Mouse (Mus musculus): ENCODE results near the gene Adad1. TPM values are rescaled to one million over a fixed set of nuclear protein-coding genes. Genes with fewer than 3 reads are reported as not detected.

The Adad1 gene
- polyA plus RNA-seq, 1 experiment from 2014 or later, result 0.33 TPM

DNA sequence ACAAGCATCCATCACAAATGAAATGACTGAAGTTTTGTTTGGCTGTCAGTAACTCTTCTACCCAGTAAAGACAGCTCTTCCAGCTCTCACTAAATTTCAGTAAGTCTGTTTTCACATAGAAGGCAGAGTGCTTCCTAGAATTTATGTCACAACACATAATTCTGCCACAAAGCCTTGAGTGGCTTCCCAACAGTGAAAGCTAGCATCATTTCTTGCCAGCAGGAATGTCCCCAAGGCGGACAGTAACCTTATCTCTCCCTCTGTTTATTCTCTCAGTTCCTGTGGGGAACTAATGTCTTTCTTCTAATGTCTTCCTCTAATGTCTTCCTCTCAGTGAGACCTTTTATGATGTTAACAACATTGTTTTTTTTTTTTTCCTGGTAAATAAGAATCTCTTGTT is 81.7 kb downstream of the Adad1 start:
- 16% methylated on average over 1 of the region's 1 CpGs for WGBS
- no peak for TF ChIP-seq CTCF (IDR thresholded peaks at IDR 0.05; ENCODE audit: low read depth)
- H3K36me3 ChIP-seq (ENCODE audit: insufficient read depth), result no peaks in the 10 kb centered on the region
- no peak overlapping the region for H3K9ac ChIP-seq
- no peak overlapping the region for H3K27ac ChIP-seq (ENCODE audit: low read depth)
- H3K9me3 ChIP-seq (ENCODE audit: low read depth, low read length), result no peaks in the 10 kb centered on the region
- peak; percentile 31; the same call in 1 of the 2 replicates for ATAC-seq (ENCODE audit: insufficient read depth)
- no peaks in the 10 kb centered on the region for H3K4me1 ChIP-seq (ENCODE audit: insufficient read depth)
- H3K27me3 ChIP-seq (ENCODE audit: insufficient read depth, low read length), result no peaks in the 10 kb centered on the region
- DNase-seq, result peak; percentile 67
- H3K4me2 ChIP-seq, result no peak overlapping the region
- H3K4me3 ChIP-seq (ENCODE audit: low read depth, low read length), result no peak overlapping the region

DNA sequence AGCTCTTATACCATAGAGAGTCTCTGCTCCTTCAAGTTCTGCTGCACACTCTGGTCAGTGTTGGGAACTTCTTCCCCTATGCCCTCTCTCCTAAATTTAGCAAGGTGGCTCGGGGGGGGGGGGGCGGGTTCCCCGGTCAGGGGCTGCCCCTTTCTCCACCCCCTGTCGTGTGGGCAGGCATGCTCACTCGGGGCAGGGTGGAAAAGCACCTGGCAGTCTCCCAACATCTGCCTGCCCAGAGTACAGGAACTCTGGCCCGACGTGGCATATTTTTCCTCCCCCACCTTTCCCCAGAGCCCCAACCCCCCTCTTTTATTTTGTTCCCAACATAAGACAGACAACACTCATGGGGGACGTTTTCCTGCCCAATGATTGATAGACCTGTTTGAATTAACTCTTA is 83.1 kb downstream of the Adad1 start:
- Histone ChIP-seq H3K4me2 (no peak overlapping the region), H3K9ac (no peak overlapping the region), H3K27me3 (ENCODE audit: insufficient read depth, low read length) (no peaks in the 10 kb centered on the region), H3K4me1 (ENCODE audit: insufficient read depth) (no peaks in the 10 kb centered on the region), H3K27ac (ENCODE audit: low read depth) (no peak overlapping the region), H3K9me3 (ENCODE audit: low read depth, low read length) (no peaks in the 10 kb centered on the region), H3K4me3 (ENCODE audit: low read depth, low read length) (no peak overlapping the region), H3K36me3 (ENCODE audit: insufficient read depth) (no peaks in the 10 kb centered on the region)
- 16% methylated on average over 8 of the region's 8 CpGs for WGBS
- ATAC-seq (ENCODE audit: insufficient read depth) (no peak), DNase-seq (no peak)
- no peak for TF ChIP-seq CTCF (IDR thresholded peaks at IDR 0.05; ENCODE audit: low read depth)

DNA sequence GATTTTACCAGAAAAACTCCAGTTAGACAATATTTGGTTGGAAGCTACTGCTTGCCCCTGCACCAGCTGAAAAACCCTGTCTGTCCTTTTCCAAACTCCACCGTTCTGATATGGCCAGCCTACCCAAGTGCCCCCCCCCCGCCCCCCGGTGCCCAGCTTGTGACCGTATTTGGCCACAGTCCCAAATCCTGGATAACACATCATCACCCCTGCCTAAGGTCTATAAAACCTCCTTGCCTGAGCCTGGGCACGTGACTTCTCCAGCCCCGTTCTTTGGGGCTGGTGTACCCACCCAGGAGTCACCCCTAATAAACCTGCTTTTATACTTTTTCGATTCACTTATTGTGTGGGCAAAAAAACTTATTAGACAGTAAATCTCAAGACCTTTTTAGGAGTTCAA is 83.5 kb downstream of the Adad1 start:
- Histone ChIP-seq H3K9me3 (ENCODE audit: low read depth, low read length) (no peaks in the 10 kb centered on the region), H3K9ac (no peak overlapping the region), H3K4me1 (ENCODE audit: insufficient read depth) (no peaks in the 10 kb centered on the region), H3K4me2 (no peak overlapping the region), H3K27ac (ENCODE audit: low read depth) (no peak overlapping the region), H3K36me3 (ENCODE audit: insufficient read depth) (no peaks in the 10 kb centered on the region), H3K27me3 (ENCODE audit: insufficient read depth, low read length) (no peaks in the 10 kb centered on the region), H3K4me3 (ENCODE audit: low read depth, low read length) (no peak overlapping the region)
- WGBS, result 59% methylated on average over 7 of the region's 7 CpGs
- DNase-seq (no peak), ATAC-seq (ENCODE audit: insufficient read depth) (no peak)
- TF ChIP-seq CTCF (IDR thresholded peaks at IDR 0.05; ENCODE audit: low read depth), result no peak

DNA sequence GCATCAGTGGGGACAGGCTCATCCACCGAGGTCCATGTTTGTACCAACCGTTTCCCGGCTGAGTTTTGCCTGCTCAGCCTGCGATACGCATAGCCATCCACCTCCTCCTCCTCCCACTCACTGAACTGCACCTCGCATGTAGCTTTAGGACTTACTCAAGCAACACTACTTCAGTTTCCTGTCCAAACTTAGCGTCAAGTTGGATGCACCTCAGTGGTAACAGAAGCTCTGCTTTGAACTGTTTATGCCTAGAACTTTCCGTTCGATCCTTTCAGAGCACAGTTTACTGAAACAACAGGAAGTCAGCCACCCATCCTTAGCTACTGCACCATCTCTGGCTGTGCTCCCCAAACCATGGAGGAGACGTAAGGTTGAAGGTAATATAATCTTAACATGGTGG is 88.9 kb downstream of the Adad1 start:
- Histone ChIP-seq H3K27me3 (ENCODE audit: insufficient read depth, low read length) (no peaks in the 10 kb centered on the region), H3K9ac (no peak overlapping the region), H3K4me3 (ENCODE audit: low read depth, low read length) (no peak overlapping the region), H3K4me1 (ENCODE audit: insufficient read depth) (no peaks in the 10 kb centered on the region), H3K27ac (ENCODE audit: low read depth) (no peak overlapping the region), H3K4me2 (no peak overlapping the region), H3K36me3 (ENCODE audit: insufficient read depth) (no peaks in the 10 kb centered on the region), H3K9me3 (ENCODE audit: low read depth, low read length) (no peaks in the 10 kb centered on the region)
- no peak for TF ChIP-seq CTCF (IDR thresholded peaks at IDR 0.05; ENCODE audit: low read depth)
- ATAC-seq (ENCODE audit: insufficient read depth) (no peak), DNase-seq (no peak)
- 80% methylated on average over 10 of the region's 10 CpGs for WGBS

DNA sequence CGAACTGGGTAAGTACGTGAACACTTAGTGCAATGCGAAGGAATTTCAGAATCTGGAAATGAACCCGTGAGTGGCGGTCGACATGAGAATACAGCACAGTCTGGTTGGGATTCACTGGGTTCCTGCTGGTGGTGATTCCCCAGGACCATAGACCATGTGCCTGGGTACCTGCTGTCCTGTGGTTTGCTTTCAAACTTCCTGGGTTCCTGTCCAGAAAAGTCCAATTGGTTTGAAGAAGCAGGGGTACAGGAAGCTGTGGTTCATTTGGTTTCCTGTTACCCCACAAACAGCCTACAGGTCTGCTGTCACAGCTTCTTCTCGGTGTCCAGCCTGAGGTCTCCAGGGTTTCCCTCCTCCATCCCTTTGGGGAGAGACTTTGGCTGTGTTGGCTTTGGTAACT is 89.7 kb downstream of the Adad1 start:
- no peak for TF ChIP-seq CTCF (IDR thresholded peaks at IDR 0.05; ENCODE audit: low read depth)
- ATAC-seq (ENCODE audit: insufficient read depth) (no peak), DNase-seq (no peak)
- 84% methylated on average over 7 of the region's 7 CpGs for WGBS
- Histone ChIP-seq H3K4me3 (ENCODE audit: low read depth, low read length) (no peak overlapping the region), H3K9ac (no peak overlapping the region), H3K27ac (ENCODE audit: low read depth) (no peak overlapping the region), H3K27me3 (ENCODE audit: insufficient read depth, low read length) (no peaks in the 10 kb centered on the region), H3K9me3 (ENCODE audit: low read depth, low read length) (no peaks in the 10 kb centered on the region), H3K36me3 (ENCODE audit: insufficient read depth) (no peaks in the 10 kb centered on the region), H3K4me1 (ENCODE audit: insufficient read depth) (no peaks in the 10 kb centered on the region), H3K4me2 (no peak overlapping the region)

DNA sequence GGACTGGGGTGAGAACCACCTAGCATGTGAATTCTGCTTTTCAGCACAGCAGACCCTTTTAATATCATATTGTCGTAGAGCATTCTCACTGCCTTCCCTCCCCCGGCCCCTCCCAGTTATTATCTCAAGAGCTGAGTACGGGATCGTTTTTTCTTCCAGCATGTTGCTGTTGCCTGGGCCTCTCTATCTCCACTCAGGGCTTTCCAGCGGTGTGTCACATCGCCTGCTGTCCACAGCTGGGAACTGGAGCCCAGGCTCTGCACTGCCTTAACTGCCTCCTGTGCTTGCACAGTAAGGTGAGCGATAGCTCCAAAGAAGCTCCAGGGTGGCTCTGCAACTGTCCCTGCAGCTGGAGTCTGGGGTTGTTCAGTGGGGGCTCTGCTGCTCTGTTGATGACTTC is 91.1 kb downstream of the Adad1 start:
- no peak overlapping the region for H3K4me2 ChIP-seq
- peak; percentile 70; the same call in 1 of the 2 replicates for ATAC-seq (ENCODE audit: insufficient read depth)

DNA sequence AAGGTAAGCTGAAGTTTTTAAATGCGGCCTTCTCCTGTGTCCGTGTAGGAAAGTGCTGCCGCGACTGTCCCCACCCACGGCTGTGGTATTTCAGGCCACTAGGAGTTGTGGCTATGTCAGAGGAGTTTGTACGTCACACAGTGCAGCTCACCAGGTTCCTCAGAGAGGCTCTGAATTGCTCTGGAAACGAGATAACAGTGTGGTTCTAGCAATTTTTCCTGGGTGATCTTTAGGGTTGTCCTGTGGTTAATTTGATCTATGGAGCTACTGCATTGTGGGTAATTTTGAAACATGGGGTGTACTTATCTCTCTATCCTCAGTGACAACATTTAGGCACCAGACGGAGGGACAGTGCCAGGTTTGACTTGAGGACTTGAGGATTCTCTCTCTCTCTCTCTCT is 93.8 kb downstream of the Adad1 start:
- H3K4me1 ChIP-seq (ENCODE audit: insufficient read depth), result no peaks in the 10 kb centered on the region
- WGBS, result 63% methylated on average over 8 of the region's 8 CpGs
- ATAC-seq (ENCODE audit: insufficient read depth) (no peak), DNase-seq (no peak)
- H3K27ac ChIP-seq (ENCODE audit: low read depth), result no peak overlapping the region
- no peak overlapping the region for H3K4me2 ChIP-seq
- H3K4me3 ChIP-seq (ENCODE audit: low read depth, low read length), result no peak overlapping the region
- no peaks in the 10 kb centered on the region for H3K27me3 ChIP-seq (ENCODE audit: insufficient read depth, low read length)
- no peaks in the 10 kb centered on the region for H3K9me3 ChIP-seq (ENCODE audit: low read depth, low read length)
- no peak for TF ChIP-seq CTCF (IDR thresholded peaks at IDR 0.05; ENCODE audit: low read depth)
- no peaks in the 10 kb centered on the region for H3K36me3 ChIP-seq (ENCODE audit: insufficient read depth)
- H3K9ac ChIP-seq, result no peak overlapping the region

More for the DNA sequence above, 91.1 kb downstream of the Adad1 start:
- Histone ChIP-seq H3K9ac (no peak overlapping the region), H3K36me3 (ENCODE audit: insufficient read depth) (no peaks in the 10 kb centered on the region), H3K27me3 (ENCODE audit: insufficient read depth, low read length) (no peaks in the 10 kb centered on the region), H3K4me3 (ENCODE audit: low read depth, low read length) (no peak overlapping the region), H3K9me3 (ENCODE audit: low read depth, low read length) (no peaks in the 10 kb centered on the region), H3K27ac (ENCODE audit: low read depth) (no peak overlapping the region), H3K4me1 (ENCODE audit: insufficient read depth) (no peaks in the 10 kb centered on the region)
- WGBS, result 43% methylated on average over 7 of the region's 7 CpGs
- DNase-seq, result peak; percentile 40
- TF ChIP-seq CTCF (IDR thresholded peaks at IDR 0.05; ENCODE audit: low read depth), result no peak

DNA sequence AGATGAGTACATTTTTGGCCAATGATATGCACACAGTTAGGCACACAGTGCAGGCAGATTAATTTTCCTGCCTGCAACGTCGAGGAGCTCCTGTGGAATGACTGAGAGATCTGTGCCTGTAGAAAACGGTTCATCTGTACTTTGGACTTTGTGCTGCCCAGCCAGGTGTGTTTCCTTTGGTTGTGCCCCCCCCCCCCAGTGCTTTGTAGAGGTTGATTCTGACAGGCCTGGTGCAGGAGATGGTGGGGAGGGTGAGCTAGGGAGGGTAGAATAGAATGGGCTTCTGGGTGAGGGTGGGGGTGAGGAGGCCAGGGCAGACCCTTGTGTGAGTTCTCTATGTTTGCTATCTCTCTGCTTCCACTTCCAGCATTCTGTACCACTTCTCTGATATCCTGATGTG is 94.9 kb downstream of the Adad1 start:
- Histone ChIP-seq H3K36me3 (ENCODE audit: insufficient read depth) (no peaks in the 10 kb centered on the region), H3K27me3 (ENCODE audit: insufficient read depth, low read length) (no peaks in the 10 kb centered on the region), H3K9me3 (ENCODE audit: low read depth, low read length) (no peaks in the 10 kb centered on the region), H3K4me1 (ENCODE audit: insufficient read depth) (no peaks in the 10 kb centered on the region), H3K4me3 (ENCODE audit: low read depth, low read length) (no peak overlapping the region), H3K4me2 (no peak overlapping the region), H3K9ac (no peak overlapping the region), H3K27ac (ENCODE audit: low read depth) (no peak overlapping the region)
- WGBS, result 72% methylated on average over 3 of the region's 3 CpGs
- no peak for ATAC-seq (ENCODE audit: insufficient read depth)
- no peak for TF ChIP-seq CTCF (IDR thresholded peaks at IDR 0.05; ENCODE audit: low read depth)
- no peak for DNase-seq

Measured in lung, embryonic 14.5 days (tissue).